Mouse (Mus musculus) olfactory bulb, adult 2 months (tissue): ENCODE data around the gene Comt.

Experiments used
- CTCF ChIP-seq: fragments of 200-500 bp; IDR thresholded peaks from 2 replicates; pipeline ENCODE4 v1.5.1; 2012; ENCODE audit warnings: low read depth, mild to moderate bottlenecking, low read length, moderate library complexity; ENCODE audit not compliant: insufficient read depth
- POLR2A ChIP-seq: fragments of 200-500 bp; IDR thresholded peaks from 2 replicates; pipeline ENCODE4 v1.6.1; 2012; ENCODE audit warnings: mild to moderate bottlenecking, low read depth, low read length, moderate library complexity; ENCODE audit not compliant: insufficient read depth

- TF ChIP-seq POLR2A: no peak
- TF ChIP-seq CTCF: no peak
Observed at GRCm38 (mm10) chr16:18436128-18436527, 9.5 kb upstream of the Comt start.
